Mouse (Mus musculus): ENCODE results near the gene Abca5.

DNA sequence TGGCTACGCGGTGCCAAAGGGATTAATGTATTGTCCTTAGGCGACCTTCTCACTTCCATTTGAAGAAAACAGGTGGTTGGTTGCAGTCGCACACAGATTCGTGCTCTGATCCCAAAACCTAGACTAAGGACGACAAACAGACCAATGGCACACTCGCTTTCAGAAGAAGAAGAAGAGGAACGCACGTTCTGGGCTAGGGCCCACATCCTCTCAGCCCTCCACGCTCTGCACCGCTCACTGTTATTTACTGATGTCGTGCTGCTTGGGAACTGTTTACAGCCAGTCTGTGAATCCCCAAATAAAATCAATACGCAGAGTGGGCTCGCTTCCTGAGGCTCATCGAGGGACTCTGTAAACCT lies 42.8 kb upstream of the Abca5 start:
- TF ChIP-seq CTCF (IDR thresholded peaks at IDR 0.05) (no peak), EP300 (IDR thresholded peaks at IDR 0.05) (no peak)

All from lung, postnatal 0 days (tissue).